Mouse (Mus musculus) WW6 (cell line): ENCODE data around the gene Kank4.
"Not testable (repeated sequence)": the region's sequence is repeated elsewhere in the genome, so short reads cannot be mapped to it uniquely, and the experiment has no call there.

ENCODE experiments used
- DNase-seq: peaks from one replicate; pipeline ENCODE4 v3.0.0-alpha.2; 2013; ENCODE audit warnings: low read depth, low spot score

Kank4 gene

DNA sequence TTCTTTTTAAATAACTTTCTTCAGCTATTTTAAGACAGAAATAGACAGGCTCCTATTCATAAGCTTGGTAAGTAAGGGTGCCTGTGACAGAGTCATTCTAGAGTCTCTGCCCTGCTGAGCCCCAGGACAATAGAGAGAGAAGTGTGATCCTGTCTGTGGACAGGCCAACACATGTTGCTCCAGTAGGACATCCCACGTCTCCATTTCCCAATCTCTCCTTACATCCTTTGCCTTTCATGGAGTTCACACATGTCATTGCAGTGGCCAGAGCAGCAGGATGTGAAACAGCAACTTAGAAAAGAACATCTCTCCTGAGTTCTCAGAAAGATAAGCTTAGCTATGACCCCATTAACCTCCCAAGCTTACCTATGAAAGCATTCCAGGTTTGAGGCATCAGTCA is 14.4 kb upstream of the Kank4 start:
- no peak for DNase-seq

DNA sequence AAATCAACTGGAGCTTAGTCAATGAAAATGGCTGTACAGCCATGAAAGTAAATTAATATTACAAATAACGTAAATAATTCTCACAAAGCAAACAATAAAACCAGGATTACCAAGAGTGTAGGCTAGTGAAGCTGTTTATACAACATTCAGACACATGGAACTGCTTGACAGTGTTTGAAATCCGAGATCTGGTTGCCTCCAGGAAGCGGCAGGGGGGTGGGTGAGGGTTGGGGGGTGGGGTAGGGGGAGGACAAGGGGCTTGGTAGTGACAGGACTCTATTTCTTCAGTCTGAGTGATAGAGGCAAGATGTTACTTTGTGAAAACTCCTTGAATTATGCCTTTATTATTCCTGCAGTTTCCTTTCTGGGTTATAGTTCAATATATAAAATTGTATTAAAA is 9.4 kb upstream of the Kank4 start:
- no peak for DNase-seq

GRCm38 (mm10) chr4:98823740-98824139 is 6.4 kb upstream of the Kank4 start, which contains the start of gene I0C0044D17Rik:
Gene I0C0044D17Rik, minus strand, starts transcription at chr4:98823840.
- not testable (repeated sequence) for DNase-seq

DNA sequence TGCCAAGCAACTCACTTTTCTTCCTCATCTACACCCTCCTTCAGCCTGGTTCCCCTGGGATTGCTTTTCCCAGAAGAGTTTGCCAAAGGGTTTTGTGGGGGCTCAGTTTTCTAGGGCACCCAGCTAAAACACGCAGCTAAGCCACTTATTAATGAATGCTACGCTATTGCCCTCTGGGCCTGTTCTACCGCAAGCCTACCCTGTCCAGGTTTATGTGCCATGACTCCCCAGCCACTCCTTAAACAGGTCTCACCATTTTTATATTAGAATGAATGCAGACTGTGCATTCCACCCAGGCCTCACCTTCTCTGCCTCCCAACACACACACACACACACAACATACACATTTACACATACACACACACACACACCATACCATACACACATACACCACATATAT is 5.7 kb upstream of the Kank4 start:
- DNase-seq, result no peak

- no peak for DNase-seq
These were observed 5.1 kb upstream of the Kank4 start for GRCm38 (mm10) chr4:98822478-98822877.

DNA sequence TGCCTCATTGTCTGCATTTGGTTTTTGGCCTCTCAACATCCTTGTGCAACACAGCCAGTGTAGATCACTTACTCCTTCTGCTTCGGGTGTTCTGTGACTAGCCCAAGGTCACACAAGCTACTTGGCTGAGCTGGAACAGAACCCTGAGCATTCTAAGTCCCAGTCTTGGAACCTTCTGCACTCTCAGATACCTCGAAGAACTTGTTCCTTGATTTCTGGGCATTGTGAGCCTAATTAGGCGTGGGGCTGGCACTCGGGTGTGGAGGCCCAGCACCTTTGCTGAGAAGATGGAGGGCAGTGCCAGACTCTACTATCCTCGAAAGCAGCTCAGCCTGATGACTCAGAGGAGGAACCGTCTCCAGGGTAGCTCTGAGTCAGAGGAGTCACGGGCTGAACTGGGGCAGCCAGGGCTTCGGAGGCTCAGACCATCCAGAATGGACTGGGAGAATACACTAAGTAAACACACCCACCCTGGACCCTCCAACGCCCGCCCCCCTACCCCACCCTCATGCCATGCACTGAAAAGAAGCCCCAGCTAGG is 1.9 kb upstream of the Kank4 start:
- DNase-seq, result no peak

- DNase-seq, result no peak
These were observed 542 bp downstream of the Kank4 start for GRCm38 (mm10) chr4:98816807-98817183.

- no peak for DNase-seq
These were observed 11.0 kb downstream of the Kank4 start for GRCm38 (mm10) chr4:98806306-98806705.

DNA sequence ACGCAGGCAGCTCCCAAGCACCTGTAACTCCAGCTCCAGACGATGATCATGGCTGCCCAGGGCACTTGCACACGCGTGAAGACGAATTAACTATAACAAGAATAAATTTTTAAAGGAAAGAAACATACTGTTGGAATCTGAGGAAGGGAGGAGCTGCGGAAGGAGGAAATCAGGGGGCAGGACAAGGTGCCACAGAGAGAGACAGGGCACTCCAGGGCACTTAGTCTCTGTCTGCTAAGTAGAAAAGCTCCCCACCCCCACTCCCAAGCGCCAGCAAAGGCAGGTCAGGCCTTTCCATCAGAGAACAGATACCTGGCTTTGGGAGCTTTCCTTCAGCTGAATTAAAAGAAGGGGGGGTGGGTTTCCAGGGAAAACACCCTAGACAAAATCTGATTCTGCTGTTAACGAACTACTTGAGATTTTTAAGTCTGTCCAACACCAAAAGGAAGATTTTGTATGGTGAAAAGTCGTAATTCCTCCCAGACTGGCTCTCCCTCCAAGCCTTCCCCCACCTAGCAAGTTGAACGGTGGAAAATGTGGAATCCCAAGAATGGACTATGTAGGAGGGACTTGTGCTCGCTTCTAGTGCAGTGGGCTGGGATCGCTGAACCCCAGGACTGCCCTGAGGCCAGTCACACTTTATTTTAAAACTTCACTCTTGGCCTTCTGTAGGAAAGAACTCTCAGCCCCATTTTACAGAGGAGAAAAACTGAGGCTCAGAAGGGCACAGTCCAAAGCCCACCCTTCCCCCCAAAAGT is 11.9 kb downstream of the Kank4 start:
- no peak for DNase-seq

- DNase-seq, result no peak
These were observed 12.7 kb downstream of the Kank4 start for GRCm38 (mm10) chr4:98804476-98805134.

- DNase-seq, result no peak
These were observed 15.6 kb downstream of the Kank4 start for GRCm38 (mm10) chr4:98801775-98802174.

GRCm38 (mm10) chr4:98800824-98801223 is 16.5 kb downstream of the Kank4 start:
- DNase-seq, result no peak

DNA sequence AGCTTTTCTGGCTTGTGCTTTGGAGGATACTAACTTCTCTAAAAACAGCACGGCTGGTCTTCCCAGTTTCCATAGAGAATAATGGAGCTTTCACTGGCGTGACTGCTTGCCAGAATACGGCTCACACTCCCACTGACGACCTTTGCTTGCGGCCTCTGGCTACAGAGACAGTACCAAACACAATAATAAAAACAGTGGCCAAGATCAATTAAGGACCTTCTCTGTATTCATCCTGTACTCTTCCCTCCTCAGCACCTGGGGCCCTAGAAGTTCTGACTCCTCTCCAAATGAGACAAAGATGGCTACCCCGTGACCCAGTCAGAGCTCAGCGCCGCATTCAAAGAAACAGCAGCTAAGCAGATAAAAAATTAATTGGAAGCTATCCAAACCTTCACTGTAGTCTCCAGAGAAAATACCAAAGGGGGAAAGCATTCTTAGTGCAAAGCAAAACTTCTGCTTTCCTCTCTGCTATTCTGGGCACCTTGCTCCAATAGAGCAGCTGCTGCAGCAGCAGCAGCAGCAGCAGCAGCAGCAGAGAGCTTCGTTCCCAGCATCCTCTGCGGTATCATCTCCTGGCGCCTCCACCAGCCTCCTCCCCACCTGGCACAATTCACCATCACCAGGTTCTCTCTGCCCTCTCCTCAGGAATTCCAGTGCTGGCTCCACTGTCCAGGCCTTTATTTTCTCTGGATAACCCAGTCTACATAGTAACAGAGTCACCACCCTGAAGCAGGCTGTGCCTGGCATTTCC is 20.6 kb downstream of the Kank4 start:
- DNase-seq, result no peak

- DNase-seq, result no peak
These were observed 22.1 kb downstream of the Kank4 start for GRCm38 (mm10) chr4:98795241-98795640.

DNA sequence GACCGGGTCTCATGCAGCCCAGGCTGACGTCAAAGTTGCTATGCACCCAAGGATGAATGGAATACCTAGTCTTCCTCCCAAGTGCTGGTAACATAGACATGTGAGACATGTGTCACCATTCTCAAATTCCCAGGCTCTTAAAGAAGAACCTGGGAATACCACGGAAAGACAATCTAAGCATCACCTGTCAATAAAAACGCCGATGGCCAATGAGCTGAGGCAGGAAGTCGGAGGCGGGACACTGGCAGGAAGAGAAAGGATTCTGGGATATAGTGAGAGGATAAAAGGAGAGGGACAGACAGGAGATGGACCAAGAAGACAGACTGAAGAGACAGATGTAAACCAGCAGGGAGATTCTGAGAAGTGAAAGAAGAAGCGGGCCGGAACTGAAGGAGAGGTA is 23.9 kb downstream of the Kank4 start:
- DNase-seq, result no peak

DNA sequence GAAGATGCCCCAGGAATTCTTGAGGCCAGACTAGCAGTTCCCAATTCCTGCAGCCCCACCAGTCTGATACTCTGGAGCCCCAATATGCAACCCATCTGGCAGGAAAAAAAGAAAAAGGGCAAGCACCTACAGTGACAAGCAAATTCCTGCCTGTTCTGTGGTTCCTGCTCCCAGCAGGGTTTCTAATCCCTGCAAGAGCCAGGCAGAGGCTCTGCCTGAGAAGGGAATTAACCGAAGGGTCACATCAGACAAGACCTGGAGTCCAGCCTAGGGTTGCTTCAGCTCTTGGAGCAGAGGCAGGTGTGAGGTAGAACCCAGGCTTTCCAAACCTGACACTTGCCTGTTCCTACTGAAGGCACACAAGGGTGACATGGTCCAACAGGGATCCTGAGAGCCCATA is 26.6 kb downstream of the Kank4 start:
- DNase-seq, result no peak

DNA sequence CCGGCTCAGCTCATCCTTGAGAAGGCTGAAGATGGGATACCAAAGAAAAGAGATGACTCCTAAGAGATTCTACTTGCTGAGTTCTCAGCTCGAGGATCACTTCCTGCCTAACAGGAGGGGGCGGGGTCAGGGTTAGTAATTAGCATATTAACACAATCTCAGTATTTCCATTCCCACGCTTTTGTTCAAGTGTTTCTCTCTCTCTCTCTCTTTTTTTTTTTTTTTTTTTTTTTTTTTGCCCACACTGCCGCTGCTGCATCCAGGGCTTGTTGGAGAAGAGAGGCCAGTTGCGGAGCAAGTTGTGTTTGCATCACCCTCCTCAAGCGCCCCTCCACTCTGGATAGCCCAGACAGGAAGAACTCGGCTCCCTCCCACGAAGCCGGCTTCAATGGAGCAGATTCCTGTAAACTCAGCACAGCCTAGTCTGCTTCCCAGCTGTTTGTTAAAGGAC is 27.5 kb downstream of the Kank4 start:
- no peak for DNase-seq

DNA sequence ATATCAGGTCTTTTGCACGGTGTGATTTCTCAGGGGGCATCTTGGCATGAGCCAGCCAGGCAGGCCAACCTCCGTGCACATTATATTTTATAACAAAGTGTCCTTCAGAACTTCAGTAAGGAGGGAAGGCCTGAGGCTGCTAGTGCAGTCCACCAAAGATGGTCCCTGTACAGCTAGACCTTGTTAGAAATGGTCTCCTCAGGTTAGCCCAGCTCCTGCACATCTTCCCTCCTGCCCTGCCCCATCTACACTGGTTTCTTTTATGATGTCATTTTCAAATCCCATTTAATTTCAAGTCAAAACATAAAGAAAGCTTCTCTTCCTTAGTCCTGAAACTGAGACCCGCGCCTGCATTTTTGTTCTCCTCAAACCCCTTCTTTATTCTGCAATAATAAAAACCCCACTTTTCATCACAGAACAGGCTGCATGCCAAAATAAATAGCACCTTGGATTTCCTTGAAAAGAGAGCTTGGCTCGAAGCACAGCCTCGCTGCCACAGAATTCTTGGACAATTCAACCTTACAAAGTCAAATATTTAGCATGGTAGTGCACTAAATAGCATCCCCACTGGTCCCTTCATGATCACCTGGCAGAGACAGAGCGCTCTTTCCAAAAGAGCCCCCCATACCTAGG is 28.1 kb downstream of the Kank4 start:
- no peak for DNase-seq

DNA sequence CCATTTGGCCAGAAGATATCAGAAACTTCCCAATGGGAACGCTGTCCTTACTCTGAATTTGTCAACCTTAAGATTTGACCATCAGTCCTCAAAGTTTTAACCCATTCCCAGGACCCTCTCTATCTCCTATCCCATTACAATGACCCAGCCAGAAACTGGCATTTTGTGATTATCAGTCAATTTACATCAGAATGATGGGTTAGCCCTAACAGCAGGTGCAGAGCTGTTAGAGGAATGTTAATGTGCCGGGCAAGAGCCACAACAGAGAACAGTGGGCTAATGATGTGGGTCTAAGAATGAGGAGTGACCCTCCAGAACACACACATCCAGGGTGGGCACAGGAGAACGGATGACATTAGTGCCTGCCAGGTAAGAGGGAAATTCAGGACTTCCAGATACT is 31.1 kb downstream of the Kank4 start:
- DNase-seq, result no peak

DNA sequence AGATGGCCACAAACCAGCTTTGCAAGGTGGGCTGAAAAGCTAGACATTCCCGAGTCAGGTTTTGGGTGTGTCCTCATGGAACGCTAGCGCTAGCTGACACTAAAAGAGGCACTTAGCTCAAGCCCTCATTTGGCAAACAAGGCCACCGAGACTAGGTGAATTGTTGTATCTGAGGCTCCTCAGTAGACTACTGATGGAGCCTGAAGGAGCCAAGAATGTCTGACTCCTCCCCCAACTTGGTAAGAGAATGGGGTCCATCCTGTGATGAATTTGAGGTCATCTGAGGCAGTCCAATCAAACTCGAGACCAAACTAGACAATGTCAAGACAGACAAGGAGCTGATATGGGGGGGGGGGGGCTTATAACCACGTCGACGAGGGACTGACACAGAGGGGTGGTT is 31.5 kb downstream of the Kank4 start:
- DNase-seq, result no peak

GRCm38 (mm10) chr4:98778219-98778618 is 39.1 kb downstream of the Kank4 start:
- DNase-seq, result no peak

DNA sequence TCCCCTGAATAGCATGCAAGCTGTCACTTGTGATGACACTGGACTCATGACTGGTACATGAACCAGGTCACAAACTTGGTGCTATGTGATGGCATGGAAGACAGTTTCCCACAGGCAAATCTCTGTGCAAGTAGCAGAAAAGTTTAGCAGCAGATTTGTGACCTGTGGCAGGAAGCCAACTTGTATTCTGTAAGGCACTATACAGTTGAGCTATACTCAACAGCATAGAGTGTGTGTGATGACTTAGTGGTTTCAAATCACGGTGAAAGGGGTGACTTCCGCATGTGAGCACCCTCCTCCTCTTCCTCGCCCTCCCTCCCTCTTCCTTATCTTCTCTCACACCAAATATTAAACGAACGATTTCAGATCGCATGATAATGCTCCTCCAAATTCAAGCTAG is 39.9 kb downstream of the Kank4 start:
- no peak for DNase-seq
